Mouse (Mus musculus) ES-Bruce4 (cell line): ENCODE data around the gene Ttc22.

Experiments used
- CTCF ChIP-seq: IDR thresholded peaks from one replicate; pipeline ENCODE4 v1.8.1; 2011; ENCODE audit warnings: low read depth, low read length
- POLR2A ChIP-seq: IDR thresholded peaks from one replicate; pipeline ENCODE4 v1.8.1; 2011; ENCODE audit warnings: low read length; ENCODE audit not compliant: insufficient read depth

DNA sequence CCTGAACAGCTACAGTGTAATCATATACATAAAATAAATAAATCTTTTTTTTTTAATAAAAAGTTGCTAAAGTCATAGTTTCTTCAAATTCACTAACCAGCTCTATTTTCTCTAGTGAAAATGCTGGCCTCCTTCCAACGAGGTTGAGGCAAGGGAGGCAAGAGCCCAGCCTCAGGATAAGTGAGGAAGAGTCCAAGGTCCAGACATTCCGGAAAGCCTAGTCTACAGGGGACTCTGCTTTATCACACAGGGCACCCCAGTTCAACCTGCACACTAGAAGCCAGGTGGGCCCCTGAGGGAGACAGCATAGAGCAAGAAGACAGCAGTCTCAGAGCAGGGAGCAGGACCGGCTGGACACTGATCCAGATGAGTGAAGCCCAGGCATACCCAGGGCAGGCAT, 804 bp upstream of the Ttc22 start:
- TF ChIP-seq CTCF (no peak), POLR2A (no peak)
